Mouse (Mus musculus) E14TG2a.4 (cell line): ENCODE data around the gene Dag1.

ENCODE experiments used
- CTCF ChIP-seq: conservative IDR thresholded peaks from 2 replicates; pipeline ENCODE4 v1.5.1; 2014; ENCODE audit warnings: low read length
- NANOG ChIP-seq: IDR thresholded peaks from 2 replicates; pipeline ENCODE4 v1.6.1; 2014; ENCODE audit warnings: borderline replicate concordance, low read length, mixed read lengths

DNA sequence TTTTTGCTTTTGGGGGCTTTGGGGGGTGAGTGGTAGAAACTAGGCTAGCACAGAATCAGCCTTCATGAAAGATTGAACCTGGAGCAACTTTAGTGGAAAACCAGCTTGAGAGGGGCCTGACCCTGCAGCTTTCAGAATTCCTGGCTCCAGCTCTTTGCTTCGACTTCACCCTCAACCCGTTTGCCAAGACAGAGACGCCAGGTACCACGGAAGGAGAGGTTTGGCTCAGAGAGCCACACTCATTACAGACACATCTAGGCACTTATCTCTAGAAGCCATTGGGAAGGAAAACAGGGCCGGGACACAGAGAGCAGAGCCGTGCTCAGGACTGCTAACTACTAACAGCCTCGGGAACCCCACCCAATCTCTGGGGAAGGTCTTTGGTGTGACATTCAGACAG is 105.9 kb downstream of the Dag1 start:
- no peak for TF ChIP-seq CTCF
- TF ChIP-seq NANOG: no peak
